Mouse (Mus musculus): Measurements from ENCODE around the gene Rnf31. TPM values are rescaled to one million over a fixed set of nuclear protein-coding genes. Genes with fewer than 3 reads are reported as not detected.
A peak's percentile ranks its signal among the peaks of the same experiment; 100 is the strongest.

Rnf31 gene
- polyA plus RNA-seq, 1 experiment from 2014 or later: 19.7 TPM

DNA sequence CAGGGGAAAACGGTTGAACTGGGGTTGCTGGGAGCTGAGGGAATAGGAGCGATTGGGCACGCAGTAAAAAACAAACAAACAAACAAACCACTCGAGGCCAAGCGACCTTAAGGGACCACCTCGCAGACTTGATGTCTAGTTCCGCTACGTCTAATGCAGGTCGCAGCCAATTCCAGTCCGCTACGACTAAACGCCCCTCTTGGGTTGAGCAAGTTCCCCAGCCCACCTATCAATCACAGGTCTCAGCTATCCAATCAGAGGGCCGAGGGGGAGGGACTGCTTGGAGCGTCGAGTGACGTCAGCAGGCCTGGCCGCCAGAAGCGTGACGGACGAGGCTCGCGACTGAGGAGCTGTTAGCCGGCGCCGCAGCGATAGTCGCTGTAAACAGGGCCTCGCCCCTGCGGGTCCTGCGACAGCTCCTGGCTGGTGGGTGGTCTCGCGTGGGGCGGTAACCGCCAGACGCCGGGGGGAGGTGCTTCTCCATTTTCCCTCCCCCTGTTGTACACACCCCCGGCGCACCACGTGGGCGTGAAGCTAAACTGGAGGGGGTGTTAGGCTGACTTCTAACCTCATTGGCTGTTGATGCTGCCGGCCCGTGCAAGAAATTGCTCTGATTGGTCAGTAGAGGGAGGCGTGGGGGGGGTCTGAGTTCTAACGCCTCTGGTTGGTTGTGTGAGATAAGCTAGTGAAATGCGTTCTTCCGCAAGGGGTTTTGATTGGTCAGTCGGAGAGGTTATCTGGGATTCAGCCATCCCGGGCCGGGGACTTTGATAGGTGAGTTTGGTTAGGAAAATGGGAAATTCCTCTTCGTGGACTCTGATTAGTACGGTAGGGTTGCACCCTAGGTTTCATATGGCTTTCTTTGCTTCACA lies 31.1 kb upstream of the Rnf31 start, which contains the start of gene A730061H03Rik:
A730061H03Rik (minus strand) TSS at position 205 of the 872 bp plus-strand sequence.
- WGBS: under 1% methylated on average over 51 of the region's 51 CpGs
- H3K36me3 ChIP-seq: peaks cover 27% of the 10 kb centered on the region

DNA sequence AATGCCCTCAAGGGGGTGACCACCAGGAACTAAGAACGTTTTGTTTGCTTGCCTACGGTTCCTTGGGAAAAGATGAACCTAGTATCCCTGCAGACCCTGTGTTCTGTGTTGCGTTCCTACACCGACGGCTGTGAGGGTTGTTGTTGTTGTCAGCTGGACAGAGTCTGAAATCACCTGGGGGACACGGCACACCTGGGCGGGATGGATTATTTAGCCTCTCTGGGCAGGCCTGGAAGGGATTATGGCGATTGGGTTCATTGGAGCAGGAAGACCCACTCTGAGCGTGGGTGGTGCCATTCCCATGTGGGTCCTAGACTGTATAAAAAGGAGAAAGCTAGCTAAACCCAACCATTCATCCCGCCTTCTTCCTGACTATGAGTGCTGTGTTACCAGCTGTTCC lies 29.6 kb upstream of the Rnf31 start:
- 86% methylated on average over 10 of the region's 10 CpGs for WGBS
- Histone ChIP-seq H3K27ac (no peak overlapping the region), H3K4me3 (no peak overlapping the region), H3K4me1 (peaks cover 15% of the 10 kb centered on the region), H3K9me3 (replicated peaks) (no peaks in the 10 kb centered on the region), H3K36me3 (peaks cover 41% of the 10 kb centered on the region), H3K27me3 (ENCODE audit: low read depth, poor library complexity, severe bottlenecking) (no peaks in the 10 kb centered on the region)
- DNase-seq (ENCODE audit: low spot score): no peak

More for the DNA sequence above, 31.1 kb upstream of the Rnf31 start, which contains the start of gene A730061H03Rik:
- DNase-seq (ENCODE audit: low spot score): peak; percentile 96
- Histone ChIP-seq H3K4me1 (peaks cover 18% of the 10 kb centered on the region), H3K27ac (peak within 1 kb of the TSS; percentile 95), H3K4me3 (peak within 1 kb of the TSS; percentile 79), H3K27me3 (ENCODE audit: low read depth, poor library complexity, severe bottlenecking) (no peaks in the 10 kb centered on the region), H3K9me3 (replicated peaks) (no peaks in the 10 kb centered on the region)

DNA sequence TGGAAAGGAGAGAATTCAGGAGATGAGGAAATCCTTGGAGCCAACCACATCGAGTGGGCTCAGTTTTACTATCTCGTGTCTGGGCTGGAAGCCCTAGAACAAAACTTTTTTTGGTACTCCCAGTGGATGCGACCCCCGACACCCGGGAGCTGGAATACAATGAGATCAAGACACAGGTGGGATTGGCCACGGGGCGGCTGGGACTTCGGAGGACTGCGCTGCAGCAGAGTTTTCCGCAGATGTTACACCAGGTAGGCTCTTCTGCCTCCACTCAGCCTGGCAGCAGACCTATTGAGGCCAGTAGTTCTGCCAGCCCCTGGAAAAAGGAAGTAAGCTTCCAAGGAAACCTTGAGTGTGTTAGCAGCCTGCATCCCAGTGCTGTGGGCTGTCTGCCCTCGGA lies 28.3 kb upstream of the Rnf31 start:
- Histone ChIP-seq H3K4me1 (peaks cover 12% of the 10 kb centered on the region), H3K36me3 (peaks cover 55% of the 10 kb centered on the region)

DNA sequence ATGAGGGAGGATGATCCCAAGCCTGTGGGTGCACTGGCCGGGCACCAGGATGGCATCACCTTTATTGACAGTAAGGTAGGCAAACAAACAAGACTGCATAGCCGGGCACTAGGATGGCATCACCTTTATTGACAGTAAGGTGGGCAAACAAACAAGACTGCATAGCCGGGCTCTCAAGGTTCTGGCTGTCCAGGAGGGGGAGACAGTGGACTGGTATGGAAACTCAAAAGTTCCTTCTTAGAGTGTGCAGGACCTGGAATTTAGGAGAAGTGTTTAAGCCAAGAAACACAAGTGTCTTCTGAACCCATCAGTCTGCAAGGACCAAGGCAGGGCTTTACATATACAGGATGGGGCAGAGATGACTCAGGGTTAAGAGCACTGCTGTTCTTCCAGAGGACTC lies 25.8 kb upstream of the Rnf31 start:
- Histone ChIP-seq H3K4me3 (no peak overlapping the region), H3K27ac (no peak overlapping the region), H3K4me1 (peaks cover 12% of the 10 kb centered on the region), H3K9me3 (replicated peaks) (no peaks in the 10 kb centered on the region), H3K27me3 (ENCODE audit: low read depth, poor library complexity, severe bottlenecking) (no peaks in the 10 kb centered on the region), H3K36me3 (peaks cover 78% of the 10 kb centered on the region)
- WGBS: 86% methylated on average over 3 of the region's 3 CpGs
- no peak for DNase-seq (ENCODE audit: low spot score)

More for the DNA sequence above, 28.3 kb upstream of the Rnf31 start:
- H3K9me3 ChIP-seq (replicated peaks): no peaks in the 10 kb centered on the region
- H3K4me3 ChIP-seq: no peak overlapping the region
- H3K27me3 ChIP-seq (ENCODE audit: low read depth, poor library complexity, severe bottlenecking): no peaks in the 10 kb centered on the region
- WGBS: 93% methylated on average over 11 of the region's 11 CpGs
- H3K27ac ChIP-seq: no peak overlapping the region
- no peak for DNase-seq (ENCODE audit: low spot score)

DNA sequence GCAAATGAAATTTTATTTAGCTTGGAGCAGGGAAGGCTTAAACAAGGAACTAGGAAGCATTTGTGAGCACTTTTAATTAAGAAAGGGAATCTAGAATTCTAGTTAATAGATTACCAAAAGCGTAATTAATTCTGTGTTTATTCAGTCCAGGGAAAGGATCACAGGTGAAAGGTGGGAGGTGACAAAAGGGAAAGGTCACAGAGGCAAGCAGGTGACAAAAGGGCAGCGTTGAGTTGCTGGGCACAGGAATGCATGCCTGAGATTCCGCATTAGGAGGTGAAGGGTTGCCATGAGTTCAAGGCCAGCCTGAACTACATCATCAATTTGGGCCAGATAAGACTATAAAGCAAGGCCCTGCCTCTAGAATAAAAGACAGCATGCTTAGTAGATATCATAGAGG lies 24.0 kb upstream of the Rnf31 start:
- Histone ChIP-seq H3K4me1 (no peaks in the 10 kb centered on the region), H3K36me3 (peaks cover 77% of the 10 kb centered on the region), H3K27me3 (ENCODE audit: low read depth, poor library complexity, severe bottlenecking) (no peaks in the 10 kb centered on the region), H3K9me3 (replicated peaks) (no peaks in the 10 kb centered on the region), H3K4me3 (no peak overlapping the region), H3K27ac (no peak overlapping the region)
- WGBS: 90% methylated on average over 3 of the region's 3 CpGs
- DNase-seq (ENCODE audit: low spot score): no peak

DNA sequence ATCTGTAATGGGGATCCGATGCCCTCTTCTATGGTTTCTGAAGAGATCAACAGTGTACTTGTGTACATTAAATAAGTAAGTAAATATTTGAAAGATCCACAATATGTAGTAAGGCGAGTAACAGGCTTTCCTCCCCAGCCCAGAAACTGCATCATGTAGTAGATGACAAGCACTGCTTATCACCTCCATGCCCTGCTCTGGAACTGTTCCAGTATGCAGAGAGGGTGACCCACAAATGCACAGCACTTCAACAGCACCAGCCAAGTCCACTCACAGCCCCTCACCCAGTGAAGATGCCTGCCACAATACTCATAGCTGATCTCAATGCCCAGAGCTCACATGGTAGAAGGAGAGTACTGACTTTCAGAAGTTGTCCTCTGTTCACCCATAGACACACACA lies 20.9 kb upstream of the Rnf31 start:
- Histone ChIP-seq H3K4me3 (no peak overlapping the region), H3K27ac (no peak overlapping the region), H3K4me1 (peaks cover 5% of the 10 kb centered on the region), H3K36me3 (peaks cover 50% of the 10 kb centered on the region), H3K27me3 (ENCODE audit: low read depth, poor library complexity, severe bottlenecking) (no peaks in the 10 kb centered on the region), H3K9me3 (replicated peaks) (no peaks in the 10 kb centered on the region)
- DNase-seq (ENCODE audit: low spot score): no peak
- WGBS: 90% methylated on average over 2 of the region's 2 CpGs

DNA sequence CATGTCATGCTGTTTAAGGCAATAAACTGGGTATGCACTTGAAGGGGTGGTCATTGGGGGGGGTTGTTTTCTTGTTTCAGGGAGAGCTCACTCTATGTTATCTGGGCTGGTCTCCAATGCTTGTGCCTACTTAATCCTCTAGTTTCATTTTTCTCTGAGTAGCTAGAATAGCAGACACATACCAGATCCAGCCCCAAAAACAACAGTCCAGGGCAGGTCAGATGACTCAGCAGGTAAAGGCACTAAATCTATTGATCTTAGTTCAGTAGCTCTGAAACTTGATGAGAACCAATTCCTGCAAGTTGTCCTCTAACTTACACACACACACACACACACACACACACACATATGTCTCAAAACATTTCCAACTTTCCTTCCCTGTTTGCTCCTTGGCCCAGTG lies 19.7 kb upstream of the Rnf31 start:
- Histone ChIP-seq H3K27ac (no peak overlapping the region), H3K4me3 (no peak overlapping the region), H3K36me3 (peaks cover 38% of the 10 kb centered on the region), H3K27me3 (ENCODE audit: low read depth, poor library complexity, severe bottlenecking) (no peaks in the 10 kb centered on the region), H3K4me1 (peaks cover 14% of the 10 kb centered on the region), H3K9me3 (replicated peaks) (no peaks in the 10 kb centered on the region)
- no peak for DNase-seq (ENCODE audit: low spot score)

DNA sequence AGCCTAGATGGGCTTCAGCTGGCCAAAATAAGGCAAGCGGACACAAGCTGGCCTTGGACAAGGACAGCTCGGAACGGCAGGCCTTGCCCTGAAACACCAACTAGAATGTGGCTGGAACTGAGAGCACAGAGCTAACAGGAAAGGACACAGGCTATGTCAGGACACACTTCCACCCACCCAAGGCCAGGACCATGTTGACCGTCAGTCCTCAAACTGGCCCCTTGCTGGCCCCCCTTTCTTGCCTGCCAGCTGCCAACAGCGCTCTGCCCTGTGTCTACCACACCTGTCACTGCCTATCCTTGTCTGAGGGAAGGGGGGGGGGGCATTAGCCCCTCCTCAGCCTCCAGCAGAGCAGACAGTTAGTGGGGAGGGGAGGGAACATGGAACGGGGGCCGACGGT lies 16.2 kb upstream of the Rnf31 start, which contains the start of gene Fitm1:
Fitm1 (plus strand) TSS at position 316 of the 400 bp plus-strand sequence.
- no peak within 1 kb of the TSS for H3K4me3 ChIP-seq

DNA sequence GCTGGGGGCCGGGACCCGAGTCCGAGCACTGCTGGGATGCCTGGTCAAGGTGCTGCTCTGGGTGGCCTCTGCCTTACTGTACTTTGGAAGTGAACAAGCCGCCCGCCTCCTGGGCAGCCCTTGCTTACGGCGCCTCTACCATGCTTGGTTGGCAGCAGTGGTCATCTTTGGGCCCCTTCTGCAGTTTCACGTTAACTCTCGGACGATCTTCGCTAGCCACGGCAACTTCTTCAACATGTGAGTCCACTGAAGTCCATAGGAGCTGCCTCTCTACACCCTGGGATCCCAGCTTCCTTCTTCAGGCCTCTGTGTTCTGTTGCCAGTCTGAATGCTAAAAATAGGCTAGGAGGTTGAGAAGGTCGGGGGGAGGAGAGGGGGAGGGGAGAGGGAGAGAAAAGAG lies 15.8 kb upstream of the Rnf31 start:
- no peaks in the 10 kb centered on the region for H3K27me3 ChIP-seq (ENCODE audit: low read depth, poor library complexity, severe bottlenecking)
- peaks cover 33% of the 10 kb centered on the region for H3K4me1 ChIP-seq
- WGBS: 72% methylated on average over 13 of the region's 13 CpGs
- DNase-seq (ENCODE audit: low spot score): no peak
- H3K36me3 ChIP-seq: peaks cover 11% of the 10 kb centered on the region
- H3K9me3 ChIP-seq (replicated peaks): no peaks in the 10 kb centered on the region
- peak overlapping the region; percentile 66 for H3K27ac ChIP-seq
- no peak overlapping the region for H3K4me3 ChIP-seq

More for the DNA sequence above, 16.2 kb upstream of the Rnf31 start, which contains the start of gene Fitm1:
- Histone ChIP-seq H3K9me3 (replicated peaks) (no peaks in the 10 kb centered on the region), H3K27me3 (ENCODE audit: low read depth, poor library complexity, severe bottlenecking) (no peaks in the 10 kb centered on the region), H3K27ac (peak within 1 kb of the TSS; percentile 66), H3K36me3 (peaks cover 10% of the 10 kb centered on the region), H3K4me1 (peaks cover 33% of the 10 kb centered on the region)
- no peak for DNase-seq (ENCODE audit: low spot score)
- WGBS: 70% methylated on average over 8 of the region's 8 CpGs

DNA sequence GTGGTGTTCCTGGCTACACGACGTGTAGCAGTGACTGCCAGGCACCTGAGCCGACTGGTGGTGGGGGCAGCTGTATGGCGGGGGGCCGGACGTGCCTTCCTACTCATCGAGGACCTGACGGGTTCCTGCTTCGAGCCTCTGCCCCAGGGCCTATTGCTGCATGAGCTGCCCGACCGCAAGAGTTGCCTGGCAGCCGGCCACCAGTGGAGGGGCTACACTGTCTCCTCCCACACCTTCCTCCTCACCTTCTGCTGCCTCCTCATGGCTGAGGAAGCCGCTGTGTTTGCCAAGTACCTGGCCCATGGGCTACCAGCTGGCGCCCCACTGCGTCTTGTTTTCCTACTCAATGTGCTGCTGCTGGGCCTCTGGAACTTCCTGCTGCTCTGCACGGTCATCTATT lies 15.1 kb upstream of the Rnf31 start:
- Histone ChIP-seq H3K4me1 (peaks cover 33% of the 10 kb centered on the region), H3K27ac (peak overlapping the region; percentile 44; the same call in 1 of the 2 replicates), H3K36me3 (peaks cover 17% of the 10 kb centered on the region), H3K9me3 (replicated peaks) (no peaks in the 10 kb centered on the region), H3K27me3 (ENCODE audit: low read depth, poor library complexity, severe bottlenecking) (no peaks in the 10 kb centered on the region), H3K4me3 (no peak overlapping the region)
- 83% methylated on average over 16 of the region's 16 CpGs for whole genome bisulfite sequencing
- no peak for DNase-seq (ENCODE audit: low spot score)

DNA sequence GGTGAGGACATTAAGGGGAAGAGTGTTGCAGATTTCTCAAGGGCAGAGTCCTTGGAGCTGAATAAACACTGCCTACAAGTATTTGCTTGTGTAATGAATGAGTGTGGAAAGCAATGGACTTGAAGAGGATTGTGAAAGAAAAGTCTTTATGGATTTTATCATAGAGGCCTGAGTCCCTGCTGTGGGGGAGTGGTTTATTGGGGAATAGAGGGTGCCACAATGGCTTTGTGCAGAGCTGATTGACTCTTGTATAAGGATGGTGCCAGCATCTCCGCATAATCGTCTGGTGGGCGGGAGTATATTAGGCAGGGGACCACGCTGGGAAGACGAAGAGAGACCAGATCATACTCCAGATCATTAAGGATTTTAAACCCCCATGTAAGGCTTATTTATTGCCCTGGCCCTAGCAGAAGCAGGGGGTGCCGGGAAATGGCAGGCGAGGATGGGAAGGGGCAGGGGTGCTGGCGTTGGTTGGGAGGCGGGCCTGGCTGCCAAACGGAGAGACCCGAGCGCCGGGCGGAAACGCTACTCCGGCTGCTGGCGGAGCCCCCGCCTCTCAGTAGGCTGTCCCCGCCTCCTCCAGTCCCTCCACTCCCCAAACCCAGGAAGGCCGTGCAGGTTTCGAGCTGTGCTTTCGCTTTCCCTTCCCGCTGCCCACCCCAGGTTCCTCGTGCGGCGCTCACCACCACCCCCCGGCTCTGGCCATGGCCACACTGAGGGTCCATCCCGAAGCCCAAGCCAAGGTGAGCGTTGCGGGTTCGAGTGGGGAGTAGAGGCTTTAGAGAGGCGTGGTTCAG lies 13.4 kb upstream of the Rnf31 start, which contains the start of gene Psme1:
Psme1 (plus strand) TSS at position 253 of the 797 bp plus-strand sequence.
- H3K36me3 ChIP-seq: peaks cover 26% of the 10 kb centered on the region
- peak; percentile 86 for DNase-seq (ENCODE audit: low spot score)
- H3K27me3 ChIP-seq (ENCODE audit: low read depth, poor library complexity, severe bottlenecking): no peaks in the 10 kb centered on the region
- peak within 1 kb of the TSS; percentile 83 for H3K4me3 ChIP-seq
- H3K9me3 ChIP-seq (replicated peaks): no peaks in the 10 kb centered on the region
- WGBS: 2% methylated on average over 30 of the region's 32 CpGs
- H3K4me1 ChIP-seq: peaks cover 33% of the 10 kb centered on the region
- H3K27ac ChIP-seq: peak within 1 kb of the TSS; percentile 94

DNA sequence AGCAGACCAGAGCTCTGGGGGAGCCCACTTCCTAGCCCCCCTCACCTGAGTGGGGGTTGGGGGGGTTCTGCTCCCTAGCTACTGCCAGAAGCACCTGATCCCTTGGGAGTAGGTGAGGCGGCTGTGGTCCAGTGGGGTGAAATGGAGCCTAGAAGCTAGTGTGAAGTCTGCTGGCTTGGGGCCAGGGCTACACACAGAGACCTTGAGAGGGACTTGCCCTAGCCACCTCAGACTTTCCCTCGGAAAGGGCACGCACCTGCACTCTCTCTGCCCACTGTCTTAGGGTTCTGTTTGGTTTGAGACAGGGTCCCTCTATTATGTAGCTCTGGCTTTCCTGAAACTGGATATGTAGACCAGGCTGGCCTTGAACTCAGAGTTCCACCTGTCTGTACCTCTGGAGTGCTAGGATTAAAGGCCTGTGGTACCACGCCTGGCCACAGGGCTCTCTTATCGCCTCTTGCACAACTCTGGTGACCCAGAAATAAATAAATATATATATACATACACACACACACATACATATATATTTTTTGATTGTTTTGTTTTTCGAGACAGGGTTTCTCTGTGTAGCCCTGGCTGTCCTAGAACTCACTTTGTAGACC lies 12.7 kb upstream of the Rnf31 start:
- Histone ChIP-seq H3K4me1 (peaks cover 33% of the 10 kb centered on the region), H3K27me3 (ENCODE audit: low read depth, poor library complexity, severe bottlenecking) (0 out of 2 replicates have a peak, but pooled peaks cover 3% of the 10 kb centered on the region), H3K27ac (peak overlapping the region; percentile 94), H3K9me3 (replicated peaks) (no peaks in the 10 kb centered on the region), H3K36me3 (peaks cover 26% of the 10 kb centered on the region), H3K4me3 (peak overlapping the region; percentile 83)
- no peak for DNase-seq (ENCODE audit: low spot score)
- WGBS: 32% methylated on average over 6 of the region's 6 CpGs
